Mouse (Mus musculus) monocyte, adult 2 months (primary cell): Measurements from ENCODE around the gene Ltb4r1.

ENCODE experiments used
- DNase-seq, 2 experiments: peaks; one replicate each; pipeline ENCODE4 v3.0.0; 2022; ENCODE audit warnings: low spot score in 2 of 2, low read depth in 1 of 2

Ltb4r1 gene

GRCm38 (mm10) chr14:55765696-55766095 is at the start of gene Ltb4r1:
TSS of gene Ltb4r1 (plus strand) at chr14:55765962.
- no peak for DNase-seq

- DNase-seq = no peak
Measured at GRCm38 (mm10) chr14:55716271-55716670, 49.5 kb upstream of the Ltb4r1 start.

- no peak for DNase-seq
Measured at GRCm38 (mm10) chr14:55716884-55717283, 48.9 kb upstream of the Ltb4r1 start.

GRCm38 (mm10) chr14:55719737-55720136 is 46.0 kb upstream of the Ltb4r1 start:
- DNase-seq = no peak

GRCm38 (mm10) chr14:55720666-55721065 is 45.1 kb upstream of the Ltb4r1 start:
- DNase-seq = no peak

GRCm38 (mm10) chr14:55721076-55721475 is 44.7 kb upstream of the Ltb4r1 start:
- no peak for DNase-seq

- DNase-seq = peak; percentile 81 to 84
Measured at GRCm38 (mm10) chr14:55721700-55722437, 43.9 kb upstream of the Ltb4r1 start, which contains the start of gene Rabggta. TSS of gene Rabggta (minus strand) at chr14:55722263.

GRCm38 (mm10) chr14:55722438-55722945 is 43.3 kb upstream of the Ltb4r1 start:
- no peak for DNase-seq

GRCm38 (mm10) chr14:55723433-55723832 is 42.3 kb upstream of the Ltb4r1 start:
- DNase-seq = no peak

GRCm38 (mm10) chr14:55724411-55724871 is 41.3 kb upstream of the Ltb4r1 start:
- peak; percentile 63 to 65 for DNase-seq

- no peak for DNase-seq
Measured at GRCm38 (mm10) chr14:55726261-55726660, 39.5 kb upstream of the Ltb4r1 start.

- DNase-seq = no peak
Measured at GRCm38 (mm10) chr14:55727889-55728685, 37.7 kb upstream of the Ltb4r1 start.

- DNase-seq = no peak
Measured at GRCm38 (mm10) chr14:55730116-55730515, 35.6 kb upstream of the Ltb4r1 start.

- DNase-seq = no peak
Measured at GRCm38 (mm10) chr14:55730531-55731032, 35.2 kb upstream of the Ltb4r1 start.

GRCm38 (mm10) chr14:55733889-55734288 is 31.9 kb upstream of the Ltb4r1 start:
- no peak for DNase-seq

- DNase-seq = no peak
Measured at GRCm38 (mm10) chr14:55734869-55735268, 30.9 kb upstream of the Ltb4r1 start.

GRCm38 (mm10) chr14:55735334-55735733 is 30.4 kb upstream of the Ltb4r1 start:
- no peak for DNase-seq

GRCm38 (mm10) chr14:55735758-55736157 is 30.0 kb upstream of the Ltb4r1 start:
- no peak for DNase-seq

- DNase-seq = no peak
Measured at GRCm38 (mm10) chr14:55737086-55737687, 28.6 kb upstream of the Ltb4r1 start.

- DNase-seq = peak; percentile 69 to 89
Measured at GRCm38 (mm10) chr14:55743711-55744110, 22.1 kb upstream of the Ltb4r1 start.

GRCm38 (mm10) chr14:55745180-55745860 is 20.4 kb upstream of the Ltb4r1 start, which contains the start of the genes Dhrs1 and Nop9:
TSS of gene Dhrs1 (minus strand) at chr14:55745690.
TSS of gene Nop9 (plus strand) at chr14:55745693.
- peak; percentile 56 to 81 for DNase-seq
